Mouse (Mus musculus) liver, embryonic 13.5 days (tissue): ENCODE measurements around the gene Meis1. TPM values are rescaled to one million over a fixed set of nuclear protein-coding genes. Genes with fewer than 3 reads are reported as not detected.

Source experiments
- ATAC-seq: fragments of 200-750 bp; cut with Nextera tagmentation; 2 replicates; pipeline ENCODE4 v1.8.0; 2017; ENCODE audit warnings: low read depth, mild to moderate bottlenecking, moderate number of reproducible peaks, moderate library complexity
- DNase-seq: peaks from one replicate; pipeline ENCODE4 v3.0.0; 2022
- H3K27ac ChIP-seq: fragments of 300-500 bp; sonication (generic); 2 replicates; pipeline ENCODE4 v1.5.1; 2015; ENCODE audit warnings: moderate library complexity, mild to moderate bottlenecking, inconsistent platforms
- H3K27me3 ChIP-seq: fragments of 300-500 bp; sonication (generic); 2 replicates; pipeline ENCODE4 v1.6.1; 2015; ENCODE audit warnings: mild to moderate bottlenecking, inconsistent platforms
- H3K36me3 ChIP-seq: fragments of 300-500 bp; sonication (generic); 2 replicates; pipeline ENCODE4 v1.6.1; 2015; ENCODE audit warnings: mild to moderate bottlenecking, inconsistent platforms
- H3K4me1 ChIP-seq: fragments of 300-500 bp; sonication (generic); replicated peaks from 2 replicates; pipeline ENCODE4 v1.6.1; 2015; ENCODE audit warnings: inconsistent platforms
- H3K4me2 ChIP-seq: fragments of 300-500 bp; sonication (generic); 2 replicates; pipeline ENCODE4 v1.6.1; 2015; ENCODE audit warnings: inconsistent platforms, mild to moderate bottlenecking, moderate library complexity
- H3K4me3 ChIP-seq: fragments of 300-500 bp; sonication (generic); replicated peaks from 2 replicates; pipeline ENCODE4 v1.5.1; 2015; ENCODE audit warnings: mild to moderate bottlenecking, inconsistent platforms
- H3K9ac ChIP-seq: fragments of 300-500 bp; sonication (generic); 2 replicates; pipeline ENCODE4 v1.6.1; 2015; ENCODE audit warnings: mild to moderate bottlenecking, inconsistent platforms
- H3K9me3 ChIP-seq: fragments of 300-500 bp; sonication (generic); replicated peaks from 2 replicates; pipeline ENCODE4 v1.6.1; 2016; ENCODE audit warnings: inconsistent platforms
- WGBS: fragments of 180-500 bp; shearing (Covaris S2); methylation state at CpG from one replicate; pipeline ENCODE4 v1.1.7; 2015; ENCODE audit not compliant: insufficient replicate concordance; 5-methylcytosine and 5-hydroxymethylcytosine counted together
- polyA plus RNA-seq: library from polyadenylated mRNA; unstranded; fragments of >200 nt; fragmentation: Nextera tagmentation; extraction: Ambion mirVana; gene quantifications from 2 replicates; pipeline ENCODE4 v1.2.1, GENCODE M21; 2015

Gene Meis1
- polyA plus RNA-seq: 10.7 and 12.6 TPM in 2 replicates

DNA sequence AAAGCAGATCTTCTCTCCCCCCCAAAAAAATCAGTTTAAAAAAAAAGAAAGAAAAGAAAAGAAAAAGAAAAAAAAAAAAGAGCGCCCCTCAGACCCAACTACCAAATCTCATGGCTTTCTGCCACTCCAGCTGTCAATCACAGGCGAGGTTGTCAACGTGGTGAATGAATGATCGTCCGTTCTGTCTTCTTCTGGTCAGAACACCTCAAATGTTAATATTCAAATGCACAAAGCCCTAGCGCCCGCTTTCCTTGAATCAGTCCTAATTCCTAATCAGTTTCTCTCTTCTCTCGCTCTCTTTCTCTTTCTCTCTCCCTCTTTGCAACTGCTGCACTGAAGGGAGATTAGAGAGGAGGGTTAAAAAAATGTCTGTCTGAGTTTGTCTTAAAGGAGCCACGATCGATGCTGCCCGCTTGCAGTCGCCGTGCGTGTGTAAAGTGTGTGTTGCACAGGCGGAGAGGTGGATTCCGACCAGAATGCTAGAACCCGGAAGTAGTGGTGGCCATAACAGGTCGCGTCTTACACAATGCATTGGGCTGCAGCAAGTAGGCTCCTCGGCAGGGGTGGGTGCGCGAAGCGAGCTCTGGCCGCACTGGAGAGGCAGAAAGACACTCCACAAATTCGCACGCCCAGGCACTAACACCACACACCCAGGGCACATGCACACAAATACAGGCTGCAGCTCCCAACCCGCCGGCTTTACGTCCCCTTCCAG, at the start of gene Meis1:
Meis1 (minus strand) TSS at position 497 of the 715 bp plus-strand sequence.
- Histone ChIP-seq H3K9ac (peak within 1 kb of the TSS; percentile 73), H3K9me3 (no peaks in the 10 kb centered on the region), H3K4me2 (peak within 1 kb of the TSS; percentile 79), H3K27ac (peak within 1 kb of the TSS; percentile 74), H3K4me1 (peaks cover 33% of the 10 kb centered on the region), H3K27me3 (peaks cover 79% of the 10 kb centered on the region), H3K4me3 (peak within 1 kb of the TSS; percentile 59), H3K36me3 (no peaks in the 10 kb centered on the region)
- ATAC-seq: peak; percentile 80
- under 1% methylated on average over 29 of the region's 29 CpGs for WGBS
- peak; percentile 66 for DNase-seq

GRCm38 (mm10) chr11:19067334-19067733, 48.5 kb upstream of the Meis1 start:
- Histone ChIP-seq H3K36me3 (no peaks in the 10 kb centered on the region), H3K27ac (no peak overlapping the region), H3K4me2 (no peak overlapping the region), H3K4me3 (no peak overlapping the region), H3K9ac (no peak overlapping the region), H3K27me3 (no peaks in the 10 kb centered on the region), H3K9me3 (no peaks in the 10 kb centered on the region), H3K4me1 (no peaks in the 10 kb centered on the region)
- no peak for DNase-seq
- WGBS: 63% methylated on average over 5 of the region's 5 CpGs
- ATAC-seq: no peak

DNA sequence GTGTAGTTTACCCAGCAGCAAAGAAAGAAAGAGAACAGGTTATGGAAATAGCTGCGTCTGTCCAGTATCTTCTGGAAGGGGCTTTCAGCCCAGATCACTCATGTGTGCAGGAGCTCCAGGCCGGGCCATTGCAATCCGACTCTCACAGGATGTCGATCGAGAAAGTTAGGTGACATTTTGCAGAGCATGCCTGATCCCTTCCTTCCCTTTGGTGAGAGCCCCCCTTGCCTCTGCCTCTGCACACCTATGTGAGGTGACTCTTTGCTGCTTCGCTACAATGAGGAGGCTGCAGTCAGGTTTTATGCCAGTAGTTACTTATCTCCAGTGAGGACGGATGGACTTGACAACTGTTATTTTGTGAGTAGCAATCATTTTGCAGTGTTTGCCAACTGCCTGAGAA, 30.5 kb upstream of the Meis1 start:
- Histone ChIP-seq H3K9ac (no peak overlapping the region), H3K4me1 (no peaks in the 10 kb centered on the region), H3K9me3 (no peaks in the 10 kb centered on the region), H3K36me3 (no peaks in the 10 kb centered on the region), H3K4me3 (no peak overlapping the region), H3K27me3 (no peaks in the 10 kb centered on the region), H3K4me2 (no peak overlapping the region), H3K27ac (no peak overlapping the region)
- ATAC-seq (no peak), DNase-seq (no peak)
- WGBS: 65% methylated on average over 7 of the region's 7 CpGs

GRCm38 (mm10) chr11:19036595-19037166, 17.9 kb upstream of the Meis1 start:
- Histone ChIP-seq H3K36me3 (no peaks in the 10 kb centered on the region), H3K9me3 (no peaks in the 10 kb centered on the region), H3K27ac (no peak overlapping the region), H3K4me3 (no peak overlapping the region), H3K9ac (no peak overlapping the region), H3K4me2 (no peak overlapping the region), H3K4me1 (no peaks in the 10 kb centered on the region), H3K27me3 (no peaks in the 10 kb centered on the region)
- WGBS: 77% methylated on average over 10 of the region's 10 CpGs
- DNase-seq (no peak), ATAC-seq (no peak)

DNA sequence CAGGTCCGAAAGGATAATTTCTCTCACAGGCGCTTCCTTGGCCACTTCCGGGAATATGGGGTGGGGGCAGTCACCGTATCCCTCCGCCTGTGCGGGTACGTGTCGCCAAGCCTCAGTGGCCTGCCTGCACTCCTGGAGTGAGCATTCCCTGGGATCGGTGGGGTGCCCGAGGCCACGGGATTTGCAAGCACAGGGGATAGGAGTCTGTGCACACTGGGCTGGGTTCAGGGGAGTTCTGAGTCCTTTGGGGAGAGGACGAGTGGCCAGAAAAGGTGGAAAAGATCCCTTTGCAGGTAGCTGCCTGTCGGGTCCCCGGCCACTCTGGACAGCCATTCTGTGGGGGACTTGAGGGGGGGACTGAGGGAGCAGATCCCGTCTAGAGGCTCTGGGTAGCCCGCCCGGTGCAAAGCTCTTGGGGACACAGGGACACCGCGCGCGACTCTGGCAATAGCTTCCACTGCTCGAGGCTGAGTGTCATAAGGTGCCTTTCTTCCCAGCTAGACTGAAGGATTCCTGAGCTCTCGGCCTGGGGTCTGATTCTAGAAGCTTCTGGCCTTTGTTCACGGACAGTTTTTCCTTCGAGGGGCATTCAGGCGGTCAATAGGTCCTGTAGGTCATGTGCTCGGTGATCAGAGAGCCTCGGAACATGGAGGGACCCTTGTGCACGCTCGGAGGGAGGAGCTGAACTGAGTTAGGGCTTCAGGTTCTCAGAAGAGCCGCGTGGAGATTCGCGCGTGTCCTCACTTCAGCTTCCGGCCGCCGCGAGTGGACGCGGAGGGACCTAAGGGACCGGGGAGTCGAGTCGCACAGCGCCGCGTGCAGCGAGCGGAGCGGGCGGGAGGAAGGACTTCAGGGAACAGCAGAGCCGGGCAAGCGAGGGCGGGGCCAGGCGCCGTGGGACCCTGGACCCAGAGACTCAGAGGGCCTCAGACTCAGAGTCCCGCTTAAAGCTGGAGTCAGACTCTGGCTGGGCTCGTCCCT, 8.1 kb upstream of the Meis1 start:
- H3K4me3 ChIP-seq: peak overlapping the region; percentile 51
- ATAC-seq (peak; percentile 68), DNase-seq (no peak)
- peaks cover 33% of the 10 kb centered on the region for H3K27me3 ChIP-seq
- H3K4me2 ChIP-seq: peak overlapping the region; percentile 75
- WGBS: under 1% methylated on average over 58 of the region's 58 CpGs
- peak overlapping the region; percentile 47 for H3K9ac ChIP-seq
- H3K9me3 ChIP-seq: no peaks in the 10 kb centered on the region
- no peak overlapping the region for H3K27ac ChIP-seq
- H3K4me1 ChIP-seq: peaks cover 18% of the 10 kb centered on the region
- no peaks in the 10 kb centered on the region for H3K36me3 ChIP-seq

GRCm38 (mm10) chr11:19025976-19026520, 7.3 kb upstream of the Meis1 start:
- Histone ChIP-seq H3K4me1 (peaks cover 22% of the 10 kb centered on the region), H3K9me3 (no peaks in the 10 kb centered on the region), H3K27me3 (peaks cover 40% of the 10 kb centered on the region), H3K27ac (no peak overlapping the region), H3K4me2 (peak overlapping the region; percentile 75), H3K4me3 (peak overlapping the region; percentile 51), H3K9ac (peak overlapping the region; percentile 47; the same call in 1 of the 2 replicates), H3K36me3 (no peaks in the 10 kb centered on the region)
- 7% methylated on average over 11 of the region's 11 CpGs for WGBS
- DNase-seq: no peak
- no peak for ATAC-seq

- H3K4me1 ChIP-seq: peaks cover 33% of the 10 kb centered on the region
- peaks cover 54% of the 10 kb centered on the region for H3K27me3 ChIP-seq
- H3K9me3 ChIP-seq: no peaks in the 10 kb centered on the region
- H3K4me3 ChIP-seq: no peak overlapping the region
- H3K9ac ChIP-seq: no peak overlapping the region
- no peak for DNase-seq
- H3K4me2 ChIP-seq: no peak overlapping the region
- H3K36me3 ChIP-seq: no peaks in the 10 kb centered on the region
- H3K27ac ChIP-seq: no peak overlapping the region
- WGBS: 26% methylated on average over 8 of the region's 8 CpGs
- no peak for ATAC-seq
Measured at GRCm38 (mm10) chr11:19024496-19025265, 5.9 kb upstream of the Meis1 start.

DNA sequence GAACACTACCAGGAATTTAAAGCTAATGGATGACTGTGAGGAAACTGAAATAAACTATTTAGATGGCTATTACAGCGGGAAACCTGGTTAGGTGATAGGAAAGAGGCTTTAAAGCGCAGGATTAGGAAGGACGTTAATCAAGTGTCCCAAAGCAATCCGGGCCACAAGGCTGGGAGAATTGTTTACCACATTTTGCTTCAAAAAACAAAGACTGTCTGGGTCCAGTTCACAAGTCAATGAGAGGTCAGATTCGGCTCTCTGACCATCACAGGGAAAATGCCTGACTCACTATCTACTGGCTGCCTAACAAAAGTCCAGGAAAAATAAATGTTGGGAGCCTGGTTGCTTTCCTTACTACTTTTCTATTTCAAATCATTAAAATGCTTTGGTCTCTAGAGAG, 4.6 kb upstream of the Meis1 start:
- DNase-seq: no peak
- Histone ChIP-seq H3K4me3 (no peak overlapping the region), H3K4me2 (no peak overlapping the region), H3K9me3 (no peaks in the 10 kb centered on the region), H3K27me3 (peaks cover 63% of the 10 kb centered on the region), H3K36me3 (no peaks in the 10 kb centered on the region), H3K27ac (no peak overlapping the region), H3K4me1 (peaks cover 33% of the 10 kb centered on the region), H3K9ac (no peak overlapping the region)
- WGBS: 40% methylated on average over 5 of the region's 5 CpGs
- ATAC-seq: no peak

DNA sequence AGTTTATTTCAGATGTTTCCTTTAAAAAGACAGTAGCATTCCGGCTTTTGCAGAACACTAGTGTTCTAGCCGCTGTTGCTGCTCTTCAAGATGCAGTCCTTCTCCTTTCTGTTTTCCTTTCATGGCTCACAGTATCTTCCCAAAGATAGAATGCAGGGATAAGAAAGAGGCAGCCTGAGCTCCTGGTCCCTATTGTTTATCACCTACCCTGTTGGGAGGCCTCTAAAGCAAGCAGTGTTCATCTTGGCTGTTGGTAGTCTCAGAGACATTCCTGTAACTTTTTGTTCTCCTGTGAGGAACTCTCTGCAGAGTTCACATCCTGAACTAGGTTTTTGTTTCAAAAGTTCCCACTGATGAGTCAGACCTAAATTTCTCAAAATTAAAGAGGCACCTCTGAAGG, 3.8 kb upstream of the Meis1 start:
- H3K9ac ChIP-seq: no peak overlapping the region

DNA sequence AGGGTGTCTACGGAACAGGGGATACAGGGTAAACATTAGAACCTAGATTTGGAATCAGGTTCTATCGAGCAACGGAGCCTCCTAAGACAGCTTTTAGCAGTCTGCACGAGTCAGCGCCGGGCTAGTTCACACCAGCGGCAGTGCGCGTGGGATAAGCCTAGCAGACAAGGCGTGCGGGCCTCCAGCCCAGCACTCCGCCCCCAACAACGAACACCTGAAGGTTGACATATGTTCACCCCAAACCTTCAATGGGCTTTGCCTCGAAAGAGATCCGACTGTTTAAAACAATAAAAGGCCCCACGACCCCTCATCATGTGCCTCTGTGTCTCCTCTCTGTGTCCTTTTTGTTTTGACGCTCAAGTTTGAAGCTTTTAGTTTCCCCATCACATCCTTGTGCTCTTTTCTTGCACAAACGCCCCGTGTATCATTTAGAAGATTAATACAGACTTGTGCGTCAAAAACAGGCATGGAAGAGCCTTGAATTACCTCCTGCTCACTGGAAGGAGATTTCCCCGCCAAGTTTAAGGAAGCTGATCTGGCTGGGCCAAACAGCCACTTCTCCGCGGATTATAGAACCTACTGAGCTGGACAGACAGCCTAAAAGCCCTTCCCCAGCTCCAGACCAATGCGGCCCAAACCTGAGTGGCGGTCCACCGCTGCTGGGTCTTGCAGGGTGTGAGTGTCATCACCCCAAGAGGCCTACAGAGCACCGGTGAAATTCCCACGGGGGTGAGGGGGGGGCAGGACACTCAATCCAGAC, 2.3 kb upstream of the Meis1 start:
- Histone ChIP-seq H3K4me1 (peaks cover 27% of the 10 kb centered on the region), H3K27ac (no peak overlapping the region), H3K9ac (peak overlapping the region; percentile 33; the same call in 1 of the 2 replicates), H3K27me3 (peaks cover 60% of the 10 kb centered on the region), H3K9me3 (no peaks in the 10 kb centered on the region), H3K4me3 (peak overlapping the region; percentile 59), H3K4me2 (peak overlapping the region; percentile 79), H3K36me3 (no peaks in the 10 kb centered on the region)
- WGBS: 9% methylated on average over 28 of the region's 28 CpGs
- ATAC-seq (0 out of 2 replicates have a peak, but pooled peaks have one; percentile 19), DNase-seq (no peak)

More for the DNA sequence above, 3.8 kb upstream of the Meis1 start:
- H3K27me3 ChIP-seq: peaks cover 61% of the 10 kb centered on the region
- no peaks in the 10 kb centered on the region for H3K9me3 ChIP-seq
- ATAC-seq (no peak), DNase-seq (no peak)
- 38% methylated on average over 2 of the region's 2 CpGs for WGBS
- H3K4me1 ChIP-seq: peaks cover 33% of the 10 kb centered on the region
- H3K4me2 ChIP-seq: no peak overlapping the region
- no peak overlapping the region for H3K4me3 ChIP-seq
- no peak overlapping the region for H3K27ac ChIP-seq
- no peaks in the 10 kb centered on the region for H3K36me3 ChIP-seq
